Mouse (Mus musculus): ENCODE data around the gene BC147527.
"Not testable (repeated sequence)": the region's sequence is repeated elsewhere in the genome, so short reads cannot be mapped to it uniquely, and the experiment has no call there.

Gene BC147527

DNA sequence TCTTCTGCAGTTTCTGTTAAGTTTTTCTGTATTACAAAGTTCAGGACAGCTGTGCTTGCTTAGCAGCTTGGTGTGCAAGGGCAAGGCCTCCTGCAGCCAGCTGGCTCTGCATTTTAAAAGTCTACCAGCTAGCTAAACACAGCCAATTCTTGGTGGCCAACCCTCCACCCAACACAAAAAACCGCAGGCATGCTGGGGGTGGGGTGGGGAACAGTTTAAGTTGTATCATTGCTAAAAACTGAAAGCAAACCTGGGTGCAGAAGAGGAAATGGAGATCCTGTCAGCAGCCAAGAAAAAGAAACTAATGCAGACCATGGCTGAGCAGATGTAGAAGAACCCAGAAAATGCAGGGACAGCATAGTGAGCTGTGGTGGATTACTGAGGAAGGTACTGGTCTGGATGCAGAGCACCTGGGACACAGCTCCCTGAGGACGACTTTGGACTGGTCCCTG, at the start of gene BC147527:
BC147527 (plus strand) TSS at position 402 of the 452 bp plus-strand sequence.
- DNase-seq (ENCODE audit: extremely low spot score, low spot score), result no peak

GRCm38 (mm10) chr13:120251208-120251924, 48.8 kb upstream of the BC147527 start:
- DNase-seq (ENCODE audit: extremely low spot score, low spot score), result not testable (repeated sequence)

GRCm38 (mm10) chr13:120258817-120259658, 41.2 kb upstream of the BC147527 start:
- not testable (repeated sequence) for DNase-seq (ENCODE audit: extremely low spot score, low spot score)

GRCm38 (mm10) chr13:120259718-120260117, 40.5 kb upstream of the BC147527 start:
- not testable (repeated sequence) for DNase-seq (ENCODE audit: extremely low spot score, low spot score)

DNA sequence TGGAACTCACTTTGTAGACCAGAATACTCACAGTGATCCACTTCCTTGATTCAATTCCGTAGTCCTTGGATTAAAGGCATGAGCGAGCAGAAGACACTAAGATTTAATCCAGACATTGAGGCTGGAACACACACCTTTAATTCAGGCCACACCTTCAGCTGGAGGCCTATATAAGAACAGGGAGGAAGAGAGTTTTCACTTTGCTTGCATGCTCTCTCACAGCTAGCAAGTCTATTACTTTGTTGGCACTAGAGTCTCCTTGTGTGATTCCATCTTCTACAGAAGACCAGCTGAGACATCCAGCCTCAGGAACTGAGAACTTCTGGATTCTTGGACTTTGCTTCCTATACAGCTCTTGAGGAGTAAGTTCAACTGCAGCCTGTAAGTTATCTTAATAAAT, 37.3 kb upstream of the BC147527 start, which contains the start of gene AF067061:
AF067061 (plus strand) TSS at position 245 of the 400 bp plus-strand sequence.
- not testable (repeated sequence) for DNase-seq (ENCODE audit: extremely low spot score, low spot score)

DNA sequence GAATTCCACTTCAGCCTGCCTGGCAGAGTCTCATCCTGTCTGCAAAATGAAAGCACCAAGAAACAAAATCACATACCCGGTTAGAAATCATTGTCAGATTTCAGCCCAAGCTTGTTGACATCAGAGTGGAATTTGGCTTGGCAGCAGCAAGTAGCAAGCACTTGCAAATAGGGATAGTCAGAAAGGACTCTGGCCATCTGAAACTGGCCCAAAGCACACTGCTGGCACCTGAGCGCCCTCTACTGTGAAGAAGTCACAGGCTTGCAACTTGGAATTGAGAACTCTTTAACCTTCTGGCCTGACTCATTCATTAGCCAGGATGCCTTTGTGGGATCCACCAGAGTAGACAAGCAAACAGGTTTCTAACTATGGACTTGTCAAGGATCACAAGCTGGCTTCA, 22.4 kb upstream of the BC147527 start:
- not testable (repeated sequence) for DNase-seq (ENCODE audit: extremely low spot score, low spot score)

DNA sequence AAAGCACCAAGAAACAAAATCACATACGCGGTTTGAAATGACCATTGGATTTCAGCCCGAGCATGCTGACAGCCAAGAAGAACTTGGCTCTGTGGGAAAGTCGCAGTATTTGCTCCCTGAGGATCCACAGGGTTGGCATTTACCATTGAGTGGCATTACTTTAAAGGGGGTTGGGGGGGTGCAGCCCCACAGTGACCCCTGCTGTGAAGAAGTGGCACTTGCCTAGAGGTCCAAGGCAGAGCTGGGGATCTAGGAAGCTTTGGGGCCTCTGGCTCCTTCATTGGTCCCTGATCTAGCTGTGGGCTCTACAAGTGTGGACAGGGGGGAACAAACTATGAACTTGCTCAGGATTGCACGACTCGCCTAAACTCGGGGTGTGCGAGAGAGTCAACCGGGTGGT, 21.4 kb upstream of the BC147527 start:
- no peak for DNase-seq (ENCODE audit: extremely low spot score, low spot score)

DNA sequence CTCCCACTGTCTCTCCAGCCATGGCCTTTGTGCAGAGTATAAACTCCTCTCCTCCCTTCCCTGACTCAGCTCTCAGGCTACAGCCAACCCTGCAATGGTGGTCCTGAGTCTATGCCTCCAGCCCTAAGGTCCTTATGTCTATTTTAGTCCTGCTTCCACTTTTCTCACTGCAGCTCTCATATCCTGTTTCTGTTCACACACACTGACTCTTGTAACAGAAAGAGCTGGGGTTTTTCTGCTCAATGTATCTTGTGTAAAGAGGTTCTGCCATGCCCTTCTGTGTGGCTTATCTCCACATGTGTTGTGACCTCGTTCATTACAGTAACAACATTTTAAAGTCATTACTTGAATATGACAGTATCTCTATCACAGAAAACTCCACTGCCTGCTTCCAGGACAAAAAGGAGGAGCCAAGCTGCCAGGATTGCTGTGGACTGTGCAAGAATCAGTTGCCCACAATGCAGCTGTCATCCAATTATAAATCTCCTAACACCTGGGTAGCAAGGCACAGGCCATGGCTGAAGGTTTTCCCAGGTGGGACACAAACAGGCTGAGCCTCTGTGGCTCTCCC, 783 bp upstream of the BC147527 start:
- no peak for DNase-seq (ENCODE audit: extremely low spot score, low spot score)

DNA sequence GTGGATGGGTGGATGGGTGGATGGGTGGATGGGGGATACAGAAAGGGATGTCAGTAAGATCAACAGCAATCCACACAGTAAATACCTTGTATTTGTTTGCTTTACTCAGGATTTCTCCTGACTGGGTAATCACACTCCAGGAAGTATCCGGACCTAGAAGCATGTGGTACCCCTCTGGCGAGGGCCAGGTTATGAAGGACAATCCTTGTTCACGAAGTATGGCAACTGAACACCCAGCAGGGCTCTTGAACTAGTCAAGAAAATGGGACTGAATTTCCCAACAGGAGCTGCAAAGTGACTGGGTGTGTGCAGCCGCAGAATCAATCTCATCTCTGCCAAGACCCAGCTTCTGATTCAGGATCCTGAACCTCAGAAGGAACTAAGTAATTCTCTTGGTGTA, 661 bp downstream of the BC147527 start:
- DNase-seq (ENCODE audit: extremely low spot score, low spot score), result no peak

GRCm38 (mm10) chr13:120310749-120311148, 10.6 kb downstream of the BC147527 start:
- DNase-seq (ENCODE audit: extremely low spot score, low spot score), result no peak

GRCm38 (mm10) chr13:120313584-120313983, 13.4 kb downstream of the BC147527 start:
- DNase-seq (ENCODE audit: extremely low spot score, low spot score), result peak; percentile 21

GRCm38 (mm10) chr13:120316578-120316977, 16.4 kb downstream of the BC147527 start, which contains the start of gene Tcstv3:
Gene Tcstv3, plus strand, starts transcription at chr13:120316878.
- DNase-seq (ENCODE audit: extremely low spot score, low spot score), result not testable (repeated sequence)

GRCm38 (mm10) chr13:120320183-120320582, 20.0 kb downstream of the BC147527 start:
- no peak for DNase-seq (ENCODE audit: extremely low spot score, low spot score)

DNA sequence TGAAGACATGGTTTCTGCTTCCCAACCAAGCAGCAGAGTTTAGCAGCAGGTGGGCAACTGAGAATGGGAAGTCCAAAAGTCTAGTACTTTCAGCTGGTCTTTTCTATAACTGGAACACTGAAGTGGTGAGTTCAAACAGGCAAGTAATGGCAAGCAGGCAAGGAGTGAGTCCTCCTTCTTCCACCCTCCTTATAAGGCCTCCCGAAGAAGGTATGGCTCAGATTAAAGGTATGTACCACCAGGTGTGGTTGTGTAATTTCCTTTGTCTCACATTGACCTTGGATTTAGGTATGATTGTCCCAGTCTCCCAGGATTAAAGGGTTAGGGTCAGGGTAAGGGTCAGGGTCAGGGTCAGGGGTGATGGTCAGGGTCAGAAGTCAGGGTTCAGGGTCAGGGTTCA, 20.5 kb downstream of the BC147527 start:
- DNase-seq (ENCODE audit: extremely low spot score, low spot score), result no peak
